Mouse (Mus musculus) stomach, embryonic 15.5 days (tissue): ENCODE measurements around the gene Gm20388. TPM values are rescaled to one million over a fixed set of nuclear protein-coding genes. Genes with fewer than 3 reads are reported as not detected.

ENCODE experiments used
- ATAC-seq: fragments of 200-750 bp; cut with Nextera tagmentation; 2 replicates; pipeline ENCODE4 v1.8.0; 2017; ENCODE audit warnings: low read depth, moderate number of reproducible peaks, moderate TSS enrichment; ENCODE audit not compliant: insufficient read depth, low FRiP score
- H3K27ac ChIP-seq: fragments of 300-500 bp; sonication (generic); 2 replicates; pipeline ENCODE4 v1.5.1; 2015; ENCODE audit warnings: mild to moderate bottlenecking, inconsistent platforms
- H3K27me3 ChIP-seq: fragments of 300-500 bp; sonication (generic); replicated peaks from 2 replicates; pipeline ENCODE4 v1.6.1; 2015; ENCODE audit warnings: inconsistent platforms
- H3K36me3 ChIP-seq: fragments of 300-500 bp; sonication (generic); 2 replicates; pipeline ENCODE4 v1.6.1; 2015; ENCODE audit warnings: inconsistent platforms
- H3K4me1 ChIP-seq: fragments of 300-500 bp; sonication (generic); 2 replicates; pipeline ENCODE4 v1.6.1; 2015; ENCODE audit warnings: inconsistent platforms
- H3K4me2 ChIP-seq: fragments of 300-500 bp; sonication (generic); 2 replicates; pipeline ENCODE4 v1.6.1; 2015; ENCODE audit warnings: mild to moderate bottlenecking, inconsistent platforms
- H3K4me3 ChIP-seq: fragments of 300-500 bp; sonication (generic); replicated peaks from 2 replicates; pipeline ENCODE4 v1.5.1; 2015; ENCODE audit warnings: inconsistent platforms
- H3K9ac ChIP-seq: fragments of 300-500 bp; sonication (generic); 2 replicates; pipeline ENCODE4 v1.6.1; 2015; ENCODE audit warnings: inconsistent platforms
- H3K9me3 ChIP-seq: fragments of 300-500 bp; sonication (generic); 2 replicates; pipeline ENCODE4 v1.6.1; 2016; ENCODE audit warnings: inconsistent platforms
- WGBS: fragments of 180-500 bp; shearing (Covaris S2); methylation state at CpG from one replicate; pipeline ENCODE4 v1.1.7; 2015; 5-methylcytosine and 5-hydroxymethylcytosine counted together
- polyA plus RNA-seq: library from polyadenylated mRNA; unstranded; fragments of >200 nt; fragmentation: Nextera tagmentation; extraction: Ambion mirVana; gene quantifications from 2 replicates; pipeline ENCODE4 v1.2.1, GENCODE M21; 2015

Gene Gm20388
- polyA plus RNA-seq, 1 experiment from 2014 or later: not detected

GRCm38 (mm10) chr8:122526526-122527170 lies 2616.0 kb downstream of the Gm20388 start:
- no peak overlapping the region for H3K9ac ChIP-seq
- peaks cover 46% of the 10 kb centered on the region for H3K4me1 ChIP-seq
- H3K27me3 ChIP-seq: no peaks in the 10 kb centered on the region
- peak; percentile 8; the same call in 1 of the 2 replicates for ATAC-seq
- H3K27ac ChIP-seq: peak overlapping the region; percentile 57
- H3K9me3 ChIP-seq: no peaks in the 10 kb centered on the region
- no peak overlapping the region for H3K4me3 ChIP-seq
- H3K4me2 ChIP-seq: no peak overlapping the region
- WGBS: 47% methylated on average over 7 of the region's 7 CpGs
- no peaks in the 10 kb centered on the region for H3K36me3 ChIP-seq

- no peak overlapping the region for H3K9ac ChIP-seq
- no peaks in the 10 kb centered on the region for H3K9me3 ChIP-seq
- H3K4me3 ChIP-seq: no peak overlapping the region
- no peaks in the 10 kb centered on the region for H3K27me3 ChIP-seq
- no peak overlapping the region for H3K4me2 ChIP-seq
- no peak for ATAC-seq
- H3K36me3 ChIP-seq: no peaks in the 10 kb centered on the region
- 90% methylated on average over 3 of the region's 3 CpGs for WGBS
- no peak overlapping the region for H3K27ac ChIP-seq
- H3K4me1 ChIP-seq: peaks cover 42% of the 10 kb centered on the region
Measured at GRCm38 (mm10) chr8:122527937-122528336, 2617.3 kb downstream of the Gm20388 start.

- Histone ChIP-seq H3K36me3 (no peaks in the 10 kb centered on the region), H3K4me1 (peaks cover 29% of the 10 kb centered on the region), H3K27me3 (no peaks in the 10 kb centered on the region), H3K9ac (no peak overlapping the region), H3K4me2 (no peak overlapping the region), H3K27ac (no peak overlapping the region), H3K4me3 (no peak overlapping the region), H3K9me3 (no peaks in the 10 kb centered on the region)
- WGBS: 84% methylated on average over 4 of the region's 4 CpGs
- no peak for ATAC-seq
Measured at GRCm38 (mm10) chr8:122529159-122529558, 2618.5 kb downstream of the Gm20388 start.

GRCm38 (mm10) chr8:122531312-122531711 lies 2620.7 kb downstream of the Gm20388 start:
- H3K27ac ChIP-seq: no peak overlapping the region; the same call in 1 of the 2 replicates
- ATAC-seq: no peak
- WGBS: 76% methylated on average over 8 of the region's 8 CpGs

GRCm38 (mm10) chr8:122537033-122537432 lies 2626.4 kb downstream of the Gm20388 start:
- peaks cover 20% of the 10 kb centered on the region for H3K4me1 ChIP-seq
- 7% methylated on average over 6 of the region's 6 CpGs for WGBS
- no peaks in the 10 kb centered on the region for H3K27me3 ChIP-seq
- no peak overlapping the region for H3K9ac ChIP-seq
- H3K36me3 ChIP-seq: no peaks in the 10 kb centered on the region
- H3K4me2 ChIP-seq: peak overlapping the region; percentile 29; the same call in 1 of the 2 replicates
- no peak overlapping the region for H3K4me3 ChIP-seq
- peak overlapping the region; percentile 79 for H3K27ac ChIP-seq
- ATAC-seq: peak; percentile 86
- no peaks in the 10 kb centered on the region for H3K9me3 ChIP-seq

More at GRCm38 (mm10) chr8:122531312-122531711, 2620.7 kb downstream of the Gm20388 start:
- Histone ChIP-seq H3K27me3 (no peaks in the 10 kb centered on the region), H3K4me3 (no peak overlapping the region), H3K9ac (no peak overlapping the region), H3K4me1 (peaks cover 12% of the 10 kb centered on the region; the same call in 1 of the 2 replicates), H3K4me2 (no peak overlapping the region), H3K9me3 (no peaks in the 10 kb centered on the region), H3K36me3 (no peaks in the 10 kb centered on the region)

GRCm38 (mm10) chr8:122537812-122538211 lies 2627.2 kb downstream of the Gm20388 start:
- Histone ChIP-seq H3K4me1 (peaks cover 20% of the 10 kb centered on the region), H3K36me3 (no peaks in the 10 kb centered on the region), H3K4me2 (no peak overlapping the region; the same call in 1 of the 2 replicates), H3K9me3 (no peaks in the 10 kb centered on the region), H3K27me3 (no peaks in the 10 kb centered on the region), H3K4me3 (no peak overlapping the region), H3K9ac (no peak overlapping the region), H3K27ac (peak overlapping the region; percentile 79)
- ATAC-seq: peak; percentile 80
- 57% methylated on average over 2 of the region's 2 CpGs for WGBS

GRCm38 (mm10) chr8:122538310-122539076 lies 2627.9 kb downstream of the Gm20388 start:
- WGBS: 87% methylated on average over 9 of the region's 9 CpGs

GRCm38 (mm10) chr8:122544138-122544537 lies 2633.5 kb downstream of the Gm20388 start:
- 91% methylated on average over 8 of the region's 8 CpGs for WGBS
- H3K4me3 ChIP-seq: no peak overlapping the region
- H3K4me2 ChIP-seq: no peak overlapping the region
- no peak overlapping the region for H3K27ac ChIP-seq
- H3K9ac ChIP-seq: no peak overlapping the region
- H3K36me3 ChIP-seq: 0 out of 2 replicates have a peak, but pooled peaks cover 3% of the 10 kb centered on the region
- no peaks in the 10 kb centered on the region for H3K9me3 ChIP-seq
- H3K4me1 ChIP-seq: peaks cover 31% of the 10 kb centered on the region
- ATAC-seq: no peak
- H3K27me3 ChIP-seq: no peaks in the 10 kb centered on the region

More at GRCm38 (mm10) chr8:122538310-122539076, 2627.9 kb downstream of the Gm20388 start:
- Histone ChIP-seq H3K4me3 (no peak overlapping the region), H3K27ac (0 out of 2 replicates have a peak overlapping the region, but pooled peaks have one; percentile 79), H3K36me3 (0 out of 2 replicates have a peak, but pooled peaks cover 3% of the 10 kb centered on the region), H3K27me3 (no peaks in the 10 kb centered on the region), H3K9ac (no peak overlapping the region), H3K9me3 (no peaks in the 10 kb centered on the region), H3K4me1 (peaks cover 20% of the 10 kb centered on the region), H3K4me2 (no peak overlapping the region)
- ATAC-seq: no peak

GRCm38 (mm10) chr8:122546066-122546755 lies 2635.6 kb downstream of the Gm20388 start:
- peak; percentile 72 for ATAC-seq
- Histone ChIP-seq H3K9me3 (no peaks in the 10 kb centered on the region), H3K4me2 (no peak overlapping the region), H3K4me3 (no peak overlapping the region), H3K9ac (no peak overlapping the region), H3K36me3 (0 out of 2 replicates have a peak, but pooled peaks cover 3% of the 10 kb centered on the region), H3K27ac (0 out of 2 replicates have a peak overlapping the region, but pooled peaks have one; percentile 42), H3K27me3 (no peaks in the 10 kb centered on the region), H3K4me1 (peaks cover 42% of the 10 kb centered on the region)
- 84% methylated on average over 7 of the region's 7 CpGs for WGBS

- 0 out of 2 replicates have a peak, but pooled peaks cover 3% of the 10 kb centered on the region for H3K36me3 ChIP-seq
- no peaks in the 10 kb centered on the region for H3K9me3 ChIP-seq
- no peak overlapping the region for H3K9ac ChIP-seq
- 56% methylated on average over 24 of the region's 24 CpGs for WGBS
- H3K4me2 ChIP-seq: peak overlapping the region; percentile 35
- no peak overlapping the region for H3K4me3 ChIP-seq
- H3K27ac ChIP-seq: peak overlapping the region; percentile 42
- no peaks in the 10 kb centered on the region for H3K27me3 ChIP-seq
- H3K4me1 ChIP-seq: peaks cover 49% of the 10 kb centered on the region
- ATAC-seq: no peak
Measured at GRCm38 (mm10) chr8:122546811-122547453, 2636.3 kb downstream of the Gm20388 start.

GRCm38 (mm10) chr8:122547815-122548214 lies 2637.2 kb downstream of the Gm20388 start:
- peak; percentile 24; the same call in 1 of the 2 replicates for ATAC-seq
- Histone ChIP-seq H3K27me3 (no peaks in the 10 kb centered on the region), H3K27ac (peak overlapping the region; percentile 42), H3K36me3 (0 out of 2 replicates have a peak, but pooled peaks cover 3% of the 10 kb centered on the region), H3K4me3 (peak overlapping the region; percentile 2; the same call in 1 of the 2 replicates), H3K4me1 (peaks cover 49% of the 10 kb centered on the region), H3K9me3 (no peaks in the 10 kb centered on the region), H3K9ac (no peak overlapping the region), H3K4me2 (peak overlapping the region; percentile 35; the same call in 1 of the 2 replicates)
- WGBS: 38% methylated on average over 5 of the region's 5 CpGs
